Mouse (Mus musculus) liver, embryonic 14.5 days (tissue): Measurements from ENCODE around the gene Med24. TPM values are rescaled to one million over a fixed set of nuclear protein-coding genes. Genes with fewer than 3 reads are reported as not detected.

Experiments used
- ATAC-seq: fragments of 200-750 bp; cut with Nextera tagmentation; 2 replicates; pipeline ENCODE4 v1.8.0; 2017; ENCODE audit warnings: moderate number of reproducible peaks, mild to moderate bottlenecking, moderate library complexity; ENCODE audit not compliant: insufficient read depth
- DNase-seq, 3 experiments: peaks; one replicate each; pipeline ENCODE4 v3.0.0-alpha.2; 2012 to 2013; ENCODE audit warnings: low read depth in 3 of 3, low spot score in 3 of 3
- H3K27ac ChIP-seq: fragments of 300-500 bp; sonication (generic); 2 replicates; pipeline ENCODE4 v1.5.1; 2014; ENCODE audit warnings: moderate library complexity, mild to moderate bottlenecking, control low read depth, inconsistent platforms
- H3K27me3 ChIP-seq: fragments of 300-500 bp; sonication (generic); 2 replicates; pipeline ENCODE4 v1.6.1; 2014; ENCODE audit warnings: mild to moderate bottlenecking, low read length, moderate library complexity; ENCODE audit not compliant: control insufficient read depth, insufficient read depth
- H3K36me3 ChIP-seq: fragments of 300-500 bp; sonication (generic); replicated peaks from 2 replicates; pipeline ENCODE4 v1.6.1; 2014; ENCODE audit warnings: low read depth; ENCODE audit not compliant: control insufficient read depth, insufficient read depth
- H3K4me1 ChIP-seq, 2 experiments: fragments of 200-500 bp in 1 of 2; fragments of 300-500 bp in 1 of 2; sonication (generic) in 1 of 2; replicated peaks; 2 replicates each; pipeline ENCODE4 v1.6.1; 2012 to 2014; ENCODE audit warnings: antibody characterized with exemption in 1 of 2, inconsistent platforms in 1 of 2, low read length in 1 of 2; ENCODE audit not compliant: control insufficient read depth in 2 of 2, insufficient read depth in 2 of 2
- H3K4me2 ChIP-seq: fragments of 300-500 bp; sonication (generic); 2 replicates; pipeline ENCODE4 v1.6.1; 2014; ENCODE audit warnings: low read depth, mild to moderate bottlenecking, control low read depth, moderate library complexity
- H3K4me3 ChIP-seq, 2 experiments: fragments of 200-500 bp in 1 of 2; fragments of 300-500 bp in 1 of 2; sonication (generic) in 1 of 2; 2 replicates each; pipeline ENCODE4 v1.5.1; 2012 to 2014; ENCODE audit warnings: low read depth in 2 of 2, low read length in 2 of 2, mild to moderate bottlenecking in 2 of 2, control low read depth in 1 of 2, inconsistent platforms in 1 of 2, moderate library complexity in 1 of 2; ENCODE audit not compliant: insufficient read depth in 1 of 2
- H3K9ac ChIP-seq: fragments of 300-500 bp; sonication (generic); replicated peaks from 2 replicates; pipeline ENCODE4 v1.6.1; 2014; ENCODE audit warnings: mild to moderate bottlenecking, control low read depth, moderate library complexity
- H3K9me3 ChIP-seq: fragments of 300-500 bp; sonication (generic); 2 replicates; pipeline ENCODE4 v1.6.1; 2016; ENCODE audit warnings: low read length, mixed read lengths; ENCODE audit not compliant: control insufficient read depth
- CTCF ChIP-seq: IDR thresholded peaks from 2 replicates; pipeline ENCODE4 v1.5.1; 2016; ENCODE audit warnings: antibody characterized with exemption, low read depth, control low read depth
- EP300 ChIP-seq: IDR thresholded peaks from 2 replicates; pipeline ENCODE4 v1.6.1; 2016; ENCODE audit warnings: antibody characterized with exemption, low read depth
- WGBS: fragments of 180-500 bp; shearing (Covaris S2); extraction: QIAGEN DNeasy Blood & Tissue Kit; methylation state at CpG from one replicate; pipeline ENCODE4 v1.1.7; 2014; ENCODE audit not compliant: insufficient replicate concordance; 5-methylcytosine and 5-hydroxymethylcytosine counted together
- polyA plus RNA-seq, 2 experiments: library from polyadenylated mRNA; depleted of rRNA in 1 of 2; stranded (reverse) in 1 of 2; unstranded in 1 of 2; fragments of >200 nt; fragmentation: Nextera tagmentation in 1 of 2; extraction: Ambion mirVana in 1 of 2; gene quantifications; 2 replicates each; pipeline versions ENCODE4 v1.2.1 to v1.2.3; 2012 to 2014

The Med24 gene
- polyA plus RNA-seq, 2 experiments: 21.3 to 25.0 TPM

DNA sequence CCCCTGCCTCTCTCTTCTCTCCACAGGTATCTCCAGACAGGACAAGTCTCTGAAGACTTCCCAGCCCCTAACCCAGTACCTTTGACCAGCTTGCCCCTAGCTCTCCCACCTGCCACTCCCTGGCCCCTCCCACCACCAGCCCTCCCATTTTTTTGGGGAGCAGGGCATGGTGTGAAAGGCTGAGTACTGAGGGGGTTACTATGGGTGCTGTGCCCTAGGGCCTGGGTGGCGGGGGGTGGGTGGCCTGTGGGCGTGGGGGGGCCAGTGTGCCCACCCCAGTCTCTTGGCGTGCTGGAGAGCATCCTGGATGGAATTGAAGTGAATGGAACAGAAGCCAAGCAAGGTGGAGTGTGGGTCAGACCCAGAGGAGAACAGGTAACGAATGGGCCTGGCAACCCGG, 24.0 kb upstream of the Med24 start:
- ATAC-seq: no peak
- peaks cover 6% of the 10 kb centered on the region; the same call in 1 of the 2 replicates for H3K36me3 ChIP-seq
- H3K4me1 ChIP-seq: peaks cover 75 to 88% of the 10 kb centered on the region in 2 experiments
- H3K27me3 ChIP-seq: no peaks in the 10 kb centered on the region
- no peak overlapping the region for H3K27ac ChIP-seq
- WGBS: 71% methylated on average over 5 of the region's 5 CpGs
- H3K9ac ChIP-seq: no peak overlapping the region
- no peak for DNase-seq
- no peak overlapping the region for H3K4me2 ChIP-seq
- H3K9me3 ChIP-seq: no peaks in the 10 kb centered on the region
- no peak overlapping the region for H3K4me3 ChIP-seq
- no peak for TF ChIP-seq CTCF
- no peak for TF ChIP-seq EP300

DNA sequence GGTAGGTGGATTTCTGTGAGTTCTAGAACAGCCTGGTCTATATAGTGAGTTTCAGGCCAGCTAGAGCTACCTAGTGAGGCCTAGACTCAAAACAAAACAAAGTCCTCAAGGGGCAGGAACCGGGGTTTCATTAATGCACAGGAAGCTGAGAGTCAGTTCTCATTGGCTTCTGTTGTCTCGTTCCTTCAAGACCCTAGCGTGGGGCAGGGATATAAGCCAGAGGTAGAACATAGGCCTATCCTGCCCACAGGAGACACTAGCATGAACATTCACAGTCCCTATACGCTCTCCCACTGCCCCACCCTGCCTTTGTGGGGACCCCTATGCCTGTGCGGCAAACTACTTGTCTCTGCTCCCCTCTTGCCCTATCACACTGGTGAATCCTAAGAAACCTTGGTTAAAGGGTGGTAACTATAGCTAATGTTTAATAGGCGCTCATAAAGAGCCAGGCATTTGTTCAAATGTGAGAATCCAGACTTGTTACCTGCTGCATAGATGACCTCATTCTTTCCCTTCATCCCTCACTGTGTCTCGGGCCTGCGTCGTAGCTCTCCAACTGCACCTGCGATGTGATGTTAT, 23.4 kb upstream of the Med24 start:
- WGBS: 73% methylated on average over 10 of the region's 10 CpGs
- no peak overlapping the region; the same call in 1 of the 2 replicates for H3K4me2 ChIP-seq
- TF ChIP-seq EP300 (no peak), CTCF (no peak)
- peaks cover 6% of the 10 kb centered on the region; the same call in 1 of the 2 replicates for H3K36me3 ChIP-seq
- H3K27ac ChIP-seq: peak overlapping the region; percentile 49
- H3K4me3 ChIP-seq: no peak overlapping the region
- H3K9me3 ChIP-seq: no peaks in the 10 kb centered on the region
- no peaks in the 10 kb centered on the region for H3K27me3 ChIP-seq
- DNase-seq (no peak), ATAC-seq (no peak)
- no peak overlapping the region; the same call in 1 of the 2 replicates for H3K9ac ChIP-seq
- peaks cover 81 to 94% of the 10 kb centered on the region in 2 experiments for H3K4me1 ChIP-seq

DNA sequence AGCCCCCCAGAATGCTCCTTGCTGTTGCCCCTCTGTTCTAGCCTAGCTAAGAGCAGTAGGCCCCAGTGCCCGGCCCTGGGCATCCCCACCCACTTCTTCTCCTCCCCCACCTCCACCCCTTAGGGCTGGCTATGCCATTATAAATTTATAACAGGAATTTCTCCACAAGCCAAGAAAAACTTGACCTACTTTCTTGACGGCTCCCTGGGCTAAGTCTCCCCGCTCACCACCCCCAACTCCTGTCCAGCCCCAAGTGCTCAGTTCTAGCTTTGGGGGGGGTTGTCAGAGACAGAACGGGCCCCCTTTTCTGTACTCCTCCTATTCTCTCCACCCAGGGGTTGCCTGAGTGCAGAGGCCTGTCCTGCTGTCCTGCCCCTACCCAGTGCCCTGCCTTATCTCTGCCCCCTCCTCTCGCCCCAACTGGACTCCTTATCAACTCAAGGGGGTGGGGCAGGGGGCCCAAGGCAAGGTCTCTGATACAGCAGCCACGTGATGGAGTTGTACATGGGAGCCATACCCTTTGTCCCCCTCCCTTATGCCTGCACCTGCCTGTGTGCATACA, 22.1 kb upstream of the Med24 start:
- TF ChIP-seq CTCF (no peak), EP300 (peak; percentile 60)
- H3K4me2 ChIP-seq: peak overlapping the region; percentile 59
- ATAC-seq (peak; percentile 83), DNase-seq (peak in 2 of 3 experiments; percentile 69 to 70)
- peak overlapping the region; percentile 49 for H3K27ac ChIP-seq
- H3K4me1 ChIP-seq: peaks cover 84 to 96% of the 10 kb centered on the region in 2 experiments
- H3K9ac ChIP-seq: peak overlapping the region; percentile 53
- H3K4me3 ChIP-seq: peak overlapping the region; percentile 21 to 37; a peak in 2 of 4 replicates
- WGBS: 7% methylated on average over 6 of the region's 6 CpGs
- no peaks in the 10 kb centered on the region for H3K27me3 ChIP-seq
- no peaks in the 10 kb centered on the region for H3K9me3 ChIP-seq
- H3K36me3 ChIP-seq: peaks cover 4% of the 10 kb centered on the region; the same call in 1 of the 2 replicates

DNA sequence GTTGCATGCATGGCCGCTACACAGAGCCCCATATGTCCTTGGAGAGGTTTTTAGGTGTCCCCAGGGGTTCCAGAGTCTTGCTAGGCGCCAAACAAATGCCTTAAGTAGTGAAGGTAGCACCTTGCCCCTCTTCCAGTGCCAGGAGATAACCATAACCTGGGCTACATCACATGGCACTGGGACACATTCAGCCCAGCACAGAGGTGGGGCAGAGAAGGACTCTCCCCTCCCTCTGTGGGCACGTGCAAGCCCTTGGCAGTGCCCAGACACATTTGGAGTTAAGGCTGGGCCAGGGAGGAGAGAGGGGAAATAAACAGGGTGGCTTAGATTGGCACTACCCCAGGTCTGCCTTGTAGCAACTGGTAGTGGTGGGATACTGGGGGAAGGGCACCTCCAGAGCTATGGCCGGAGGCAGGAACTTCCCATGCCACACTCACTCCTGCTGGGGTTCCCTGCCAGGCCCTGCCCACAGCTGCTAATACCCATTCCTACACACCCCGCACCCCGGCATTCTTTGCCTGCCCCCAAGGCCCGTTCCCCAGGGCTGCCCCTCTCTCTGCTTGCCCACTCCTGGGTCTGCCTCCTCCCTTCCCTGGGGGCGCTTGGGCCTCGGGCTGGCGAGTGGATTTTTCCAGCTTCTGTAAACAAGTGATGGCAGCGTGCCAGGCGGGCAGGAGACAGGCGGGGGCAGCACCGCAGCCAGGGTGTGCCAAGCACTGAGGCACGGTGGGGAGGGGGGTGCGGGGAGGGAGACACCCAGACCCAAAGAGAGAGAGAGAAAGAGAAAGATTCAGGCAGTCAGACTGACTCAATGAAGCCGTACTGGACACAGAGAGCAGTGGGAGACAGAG, 21.3 kb upstream of the Med24 start:
- Histone ChIP-seq H3K4me1 (peaks cover 80 to 96% of the 10 kb centered on the region in 2 experiments), H3K9me3 (no peaks in the 10 kb centered on the region), H3K27me3 (no peaks in the 10 kb centered on the region), H3K4me2 (peak overlapping the region; percentile 59), H3K9ac (peak overlapping the region; percentile 53), H3K4me3 (peak overlapping the region in 1 of 2 experiments; percentile 37; a peak in 2 of 4 replicates), H3K27ac (peak overlapping the region; percentile 49), H3K36me3 (peaks cover 4% of the 10 kb centered on the region; the same call in 1 of the 2 replicates)
- DNase-seq (no peak), ATAC-seq (no peak)
- no peak for TF ChIP-seq EP300
- 0 out of 2 replicates have a peak, but pooled peaks have one; percentile 4 for TF ChIP-seq CTCF
- WGBS: 31% methylated on average over 17 of the region's 17 CpGs
